Mouse (Mus musculus): ENCODE data around the gene Notch1. TPM values are rescaled to one million over a fixed set of nuclear protein-coding genes. Genes with fewer than 3 reads are reported as not detected.
A peak's percentile ranks its signal among the peaks of the same experiment; 100 is the strongest.

Notch1 gene
- polyA plus RNA-seq, 1 experiment from 2014 or later, result 2.1 TPM

- DNase-seq (no peak), ATAC-seq (no peak)
- 76% methylated on average over 2 of the region's 2 CpGs for WGBS (ENCODE audit: insufficient replicate concordance)
- H3K27ac ChIP-seq (ENCODE audit: low read depth), result peak overlapping the region; percentile 1; the same call in 1 of the 2 replicates
- no peaks in the 10 kb centered on the region for H3K27me3 ChIP-seq (ENCODE audit: insufficient read depth, low read length)
- peaks cover 8% of the 10 kb centered on the region; the same call in 1 of the 2 replicates for H3K4me1 ChIP-seq (ENCODE audit: insufficient read depth)
- H3K9me3 ChIP-seq (ENCODE audit: low read length), result no peaks in the 10 kb centered on the region
- H3K9ac ChIP-seq (replicated peaks), result no peak overlapping the region
- TF ChIP-seq CTCF (IDR thresholded peaks at IDR 0.05; ENCODE audit: low read depth) (no peak), EP300 (IDR thresholded peaks at IDR 0.05; ENCODE audit: low read depth) (no peak)
- H3K4me3 ChIP-seq (ENCODE audit: low read depth, low read length), result no peak overlapping the region
- no peaks in the 10 kb centered on the region for H3K36me3 ChIP-seq (replicated peaks; ENCODE audit: insufficient read depth, low read length)
- no peak overlapping the region for H3K4me2 ChIP-seq (ENCODE audit: low read depth, low read length)
Observed at GRCm38 (mm10) chr2:26515335-26515734, 1.1 kb downstream of the Notch1 start.

DNA sequence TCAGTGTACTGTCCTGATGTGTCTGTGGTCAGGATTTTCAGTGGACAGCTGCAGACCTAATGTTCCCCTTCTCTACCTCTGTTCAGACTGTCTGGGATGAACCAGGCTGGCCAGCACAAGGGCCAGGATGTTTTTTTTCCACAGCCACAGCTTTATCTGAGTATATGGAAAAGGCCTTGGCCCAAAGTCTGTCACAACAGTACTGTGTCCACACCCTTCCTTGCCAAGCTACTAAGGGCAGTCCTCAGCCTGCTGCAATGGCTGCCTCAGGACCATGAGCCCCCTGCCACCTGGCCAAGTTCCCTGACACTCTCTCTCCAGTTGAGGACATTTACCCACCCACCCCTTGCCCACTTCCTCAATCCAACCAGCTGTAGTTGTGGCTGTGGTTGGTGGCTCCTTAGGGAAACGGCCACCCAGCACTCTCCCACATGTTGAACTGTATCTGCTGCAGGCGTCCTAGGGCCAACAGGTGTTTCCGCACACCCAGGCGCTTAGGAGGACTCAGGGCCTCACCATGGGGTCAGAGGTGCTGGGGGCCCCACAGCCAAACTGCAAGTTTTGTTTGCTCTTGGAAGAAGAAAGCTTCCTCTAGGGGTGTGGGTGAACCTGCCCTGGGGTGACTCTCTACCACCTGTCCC lies 3.2 kb downstream of the Notch1 start:
- ATAC-seq, result peak; percentile 74
- Histone ChIP-seq H3K4me2 (ENCODE audit: low read depth, low read length) (no peak overlapping the region), H3K27ac (ENCODE audit: low read depth) (peak overlapping the region; percentile 35), H3K4me3 (ENCODE audit: low read depth, low read length) (no peak overlapping the region), H3K9me3 (ENCODE audit: low read length) (no peaks in the 10 kb centered on the region), H3K27me3 (ENCODE audit: insufficient read depth, low read length) (no peaks in the 10 kb centered on the region), H3K9ac (replicated peaks) (no peak overlapping the region), H3K36me3 (replicated peaks; ENCODE audit: insufficient read depth, low read length) (no peaks in the 10 kb centered on the region), H3K4me1 (ENCODE audit: insufficient read depth) (peaks cover 8% of the 10 kb centered on the region; the same call in 1 of the 2 replicates)
- WGBS (ENCODE audit: insufficient replicate concordance), result 31% methylated on average over 4 of the region's 4 CpGs
- TF ChIP-seq CTCF (IDR thresholded peaks at IDR 0.05; ENCODE audit: low read depth), result no peak
- TF ChIP-seq EP300 (IDR thresholded peaks at IDR 0.05; ENCODE audit: low read depth), result no peak
- peak; percentile 58 for DNase-seq

GRCm38 (mm10) chr2:26508661-26509060 lies 7.8 kb downstream of the Notch1 start:
- WGBS (ENCODE audit: insufficient replicate concordance), result 75% methylated on average over 5 of the region's 5 CpGs
- Histone ChIP-seq H3K4me1 (ENCODE audit: insufficient read depth) (peaks cover 18% of the 10 kb centered on the region), H3K4me3 (ENCODE audit: low read depth, low read length) (no peak overlapping the region), H3K27me3 (ENCODE audit: insufficient read depth, low read length) (peaks cover 5% of the 10 kb centered on the region; the same call in 1 of the 2 replicates), H3K4me2 (ENCODE audit: low read depth, low read length) (no peak overlapping the region), H3K9ac (replicated peaks) (no peak overlapping the region), H3K36me3 (replicated peaks; ENCODE audit: insufficient read depth, low read length) (no peaks in the 10 kb centered on the region), H3K9me3 (ENCODE audit: low read length) (no peaks in the 10 kb centered on the region), H3K27ac (ENCODE audit: low read depth) (no peak overlapping the region)
- no peak for DNase-seq
- ATAC-seq, result no peak
- TF ChIP-seq CTCF (IDR thresholded peaks at IDR 0.05; ENCODE audit: low read depth), result no peak
- TF ChIP-seq EP300 (IDR thresholded peaks at IDR 0.05; ENCODE audit: low read depth), result no peak

- TF ChIP-seq EP300 (IDR thresholded peaks at IDR 0.05; ENCODE audit: low read depth) (no peak), CTCF (IDR thresholded peaks at IDR 0.05; ENCODE audit: low read depth) (no peak)
- ATAC-seq (no peak), DNase-seq (no peak)
- H3K4me2 ChIP-seq (ENCODE audit: low read depth, low read length), result 0 out of 2 replicates have a peak overlapping the region, but pooled peaks have one; percentile 2
- no peaks in the 10 kb centered on the region for H3K9me3 ChIP-seq (ENCODE audit: low read length)
- peak overlapping the region; percentile 65; the same call in 1 of the 2 replicates for H3K27ac ChIP-seq (ENCODE audit: low read depth)
- peaks cover 10% of the 10 kb centered on the region; the same call in 1 of the 2 replicates for H3K27me3 ChIP-seq (ENCODE audit: insufficient read depth, low read length)
- 25% methylated on average over 6 of the region's 6 CpGs for WGBS (ENCODE audit: insufficient replicate concordance)
- no peaks in the 10 kb centered on the region for H3K36me3 ChIP-seq (replicated peaks; ENCODE audit: insufficient read depth, low read length)
- peaks cover 18% of the 10 kb centered on the region for H3K4me1 ChIP-seq (ENCODE audit: insufficient read depth)
- H3K9ac ChIP-seq (replicated peaks), result no peak overlapping the region
- H3K4me3 ChIP-seq (ENCODE audit: low read depth, low read length), result no peak overlapping the region
Observed at GRCm38 (mm10) chr2:26507961-26508391, 8.5 kb downstream of the Notch1 start.

GRCm38 (mm10) chr2:26507481-26507886 lies 9.0 kb downstream of the Notch1 start:
- Histone ChIP-seq H3K36me3 (replicated peaks; ENCODE audit: insufficient read depth, low read length) (no peaks in the 10 kb centered on the region), H3K4me1 (ENCODE audit: insufficient read depth) (peaks cover 18% of the 10 kb centered on the region), H3K4me2 (ENCODE audit: low read depth, low read length) (peak overlapping the region; percentile 11; the same call in 1 of the 2 replicates), H3K27me3 (ENCODE audit: insufficient read depth, low read length) (peaks cover 10% of the 10 kb centered on the region; the same call in 1 of the 2 replicates), H3K27ac (ENCODE audit: low read depth) (peak overlapping the region; percentile 65; the same call in 1 of the 2 replicates), H3K4me3 (ENCODE audit: low read depth, low read length) (no peak overlapping the region), H3K9ac (replicated peaks) (0 out of 2 replicates have a peak overlapping the region, but pooled peaks have one; percentile 18), H3K9me3 (ENCODE audit: low read length) (no peaks in the 10 kb centered on the region)
- ATAC-seq (no peak), DNase-seq (peak; percentile 58)
- 10% methylated on average over 7 of the region's 7 CpGs for WGBS (ENCODE audit: insufficient replicate concordance)
- TF ChIP-seq EP300 (IDR thresholded peaks at IDR 0.05; ENCODE audit: low read depth) (no peak), CTCF (IDR thresholded peaks at IDR 0.05; ENCODE audit: low read depth) (no peak)

DNA sequence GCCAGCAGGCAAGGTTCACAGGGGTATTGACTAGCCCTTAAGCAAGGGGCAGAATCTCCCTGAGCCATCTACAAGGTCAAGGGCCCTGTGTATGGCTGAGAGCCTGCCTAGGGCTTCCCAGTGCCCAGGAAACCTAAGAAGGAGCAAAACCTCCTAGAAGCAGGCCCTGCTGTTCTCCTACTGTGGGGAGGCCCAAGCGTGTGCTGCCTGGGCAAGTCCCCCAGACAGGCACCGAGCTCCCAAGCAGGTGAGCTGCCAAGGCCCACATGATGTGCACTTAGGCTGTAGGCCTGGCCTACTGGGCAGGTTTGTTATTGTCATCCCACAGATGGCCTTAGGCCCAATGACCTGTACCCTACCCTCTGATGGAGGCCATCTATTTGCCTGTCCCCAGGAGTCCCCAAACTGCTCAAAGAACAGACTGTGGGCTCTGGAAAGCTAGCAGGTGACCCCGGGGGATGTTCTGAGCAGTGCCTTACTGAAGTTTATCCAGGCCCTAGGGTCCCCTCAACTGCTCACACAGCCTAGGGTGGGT lies 9.7 kb downstream of the Notch1 start:
- H3K9me3 ChIP-seq (ENCODE audit: low read length), result no peaks in the 10 kb centered on the region
- TF ChIP-seq EP300 (IDR thresholded peaks at IDR 0.05; ENCODE audit: low read depth), result no peak
- TF ChIP-seq CTCF (IDR thresholded peaks at IDR 0.05; ENCODE audit: low read depth), result no peak
- H3K36me3 ChIP-seq (replicated peaks; ENCODE audit: insufficient read depth, low read length), result no peaks in the 10 kb centered on the region
- H3K4me1 ChIP-seq (ENCODE audit: insufficient read depth), result peaks cover 22% of the 10 kb centered on the region
- no peak overlapping the region for H3K4me3 ChIP-seq (ENCODE audit: low read depth, low read length)
- no peak overlapping the region for H3K9ac ChIP-seq (replicated peaks)
- H3K27me3 ChIP-seq (ENCODE audit: insufficient read depth, low read length), result peaks cover 12% of the 10 kb centered on the region; the same call in 1 of the 2 replicates
- 0 out of 2 replicates have a peak overlapping the region, but pooled peaks have one; percentile 11 for H3K4me2 ChIP-seq (ENCODE audit: low read depth, low read length)
- 77% methylated on average over 3 of the region's 3 CpGs for WGBS (ENCODE audit: insufficient replicate concordance)
- ATAC-seq, result peak; percentile 65
- no peak for DNase-seq
- H3K27ac ChIP-seq (ENCODE audit: low read depth), result peak overlapping the region; percentile 65

All from liver, postnatal 0 days (tissue).